Mouse (Mus musculus) cerebral cortex, adult 2 months (tissue): ENCODE results near the gene Ppp1r14b.

Experiments
- WGBS: fragments of 180-500 bp; shearing (Covaris S2); methylation state at CpG from one replicate; pipeline ENCODE4 v1.1.7; 2018; 5-methylcytosine and 5-hydroxymethylcytosine counted together

Gene Ppp1r14b

GRCm38 (mm10) chr19:6994002-6994401 is 19.2 kb downstream of the Ppp1r14b start:
- WGBS, result 90% methylated on average over 8 of the region's 8 CpGs

- WGBS, result 87% methylated on average over 8 of the region's 8 CpGs
These were observed 19.7 kb downstream of the Ppp1r14b start for GRCm38 (mm10) chr19:6994489-6994888.

GRCm38 (mm10) chr19:6995255-6995991 is 20.7 kb downstream of the Ppp1r14b start:
- 39% methylated on average over 21 of the region's 21 CpGs for WGBS

GRCm38 (mm10) chr19:6996006-6996405 is 21.2 kb downstream of the Ppp1r14b start, which contains the start of the genes Nudt22 and Trpt1:
Nudt22 (minus strand) TSS chr19:6996117.
Trpt1 (plus strand) TSS chr19:6996131.
- 0% methylated on average over 24 of the region's 24 CpGs for WGBS

- WGBS, result 88% methylated on average over 9 of the region's 9 CpGs
These were observed 23.0 kb downstream of the Ppp1r14b start for GRCm38 (mm10) chr19:6997721-6998290.

- WGBS, result 95% methylated on average over 19 of the region's 19 CpGs
These were observed 24.7 kb downstream of the Ppp1r14b start for GRCm38 (mm10) chr19:6999360-7000063.

- 78% methylated on average over 9 of the region's 9 CpGs for WGBS
These were observed 32.3 kb downstream of the Ppp1r14b start for GRCm38 (mm10) chr19:7006892-7007593.

- WGBS, result 88% methylated on average over 4 of the region's 4 CpGs
These were observed 37.7 kb downstream of the Ppp1r14b start for GRCm38 (mm10) chr19:7012426-7012825.

GRCm38 (mm10) chr19:7013984-7014383 is 39.2 kb downstream of the Ppp1r14b start:
- 95% methylated on average over 9 of the region's 9 CpGs for WGBS

- 95% methylated on average over 20 of the region's 20 CpGs for WGBS
These were observed 39.8 kb downstream of the Ppp1r14b start for GRCm38 (mm10) chr19:7014481-7015135.

- WGBS, result 81% methylated on average over 12 of the region's 12 CpGs
These were observed 43.0 kb downstream of the Ppp1r14b start for GRCm38 (mm10) chr19:7017541-7018457.

GRCm38 (mm10) chr19:7018546-7018945 is 43.8 kb downstream of the Ppp1r14b start:
- WGBS, result 88% methylated on average over 11 of the region's 11 CpGs

- WGBS, result 75% methylated on average over 5 of the region's 5 CpGs
These were observed 44.4 kb downstream of the Ppp1r14b start, which contains the start of gene Fermt3 for GRCm38 (mm10) chr19:7019191-7019590. Fermt3 (minus strand) TSS chr19:7019469.

GRCm38 (mm10) chr19:7020224-7020641 is 45.5 kb downstream of the Ppp1r14b start:
- 45% methylated on average over 3 of the region's 3 CpGs for WGBS
